Mouse (Mus musculus) testis, adult 2 months (tissue): ENCODE results near the gene Cxcl14. TPM values are rescaled to one million over a fixed set of nuclear protein-coding genes. Genes with fewer than 3 reads are reported as not detected.
A peak's percentile ranks its signal among the peaks of the same experiment; 100 is the strongest.

Source experiments
- H3K27ac ChIP-seq: fragments of 200-500 bp; 2 replicates; pipeline ENCODE4 v1.5.1; 2012; ENCODE audit warnings: low read depth, low read length; ENCODE audit not compliant: control insufficient read depth, insufficient read depth
- H3K27me3 ChIP-seq: fragments of 200-500 bp; 2 replicates; pipeline ENCODE4 v1.6.1; 2012; ENCODE audit warnings: mild to moderate bottlenecking, low read length, moderate library complexity; ENCODE audit not compliant: control insufficient read depth, insufficient read depth
- H3K36me3 ChIP-seq: fragments of 200-500 bp; 2 replicates; pipeline ENCODE4 v1.6.1; 2012; ENCODE audit warnings: mild to moderate bottlenecking, low read length; ENCODE audit not compliant: control insufficient read depth, insufficient read depth
- H3K4me1 ChIP-seq: fragments of 200-500 bp; 2 replicates; pipeline ENCODE4 v1.6.1; 2012; ENCODE audit warnings: low read length; ENCODE audit not compliant: control insufficient read depth, insufficient read depth
- H3K4me3 ChIP-seq: fragments of 200-500 bp; 2 replicates; pipeline ENCODE4 v1.5.1; 2012; ENCODE audit warnings: low read depth, mild to moderate bottlenecking, low read length, moderate library complexity, mixed read lengths; ENCODE audit not compliant: control insufficient read depth
- CTCF ChIP-seq: fragments of 200-500 bp; IDR thresholded peaks from 2 replicates; pipeline ENCODE4 v1.5.1; 2012; ENCODE audit warnings: low read depth, mild to moderate bottlenecking, inconsistent platforms, low read length, moderate library complexity; ENCODE audit not compliant: control insufficient read depth, insufficient read depth, insufficient replicate concordance
- POLR2A ChIP-seq: fragments of 200-500 bp; IDR thresholded peaks from 2 replicates; pipeline ENCODE4 v1.6.1; 2012; ENCODE audit warnings: low read depth, mild to moderate bottlenecking, inconsistent platforms, low read length, moderate library complexity; ENCODE audit not compliant: control insufficient read depth
- polyA plus RNA-seq: library from polyadenylated mRNA; depleted of rRNA; stranded (reverse); fragments of >200 nt; gene quantifications from 2 replicates; pipeline ENCODE4 v1.2.3, GENCODE M21; 2012

The Cxcl14 gene
- polyA plus RNA-seq, 1 experiment: 1.3 TPM

DNA sequence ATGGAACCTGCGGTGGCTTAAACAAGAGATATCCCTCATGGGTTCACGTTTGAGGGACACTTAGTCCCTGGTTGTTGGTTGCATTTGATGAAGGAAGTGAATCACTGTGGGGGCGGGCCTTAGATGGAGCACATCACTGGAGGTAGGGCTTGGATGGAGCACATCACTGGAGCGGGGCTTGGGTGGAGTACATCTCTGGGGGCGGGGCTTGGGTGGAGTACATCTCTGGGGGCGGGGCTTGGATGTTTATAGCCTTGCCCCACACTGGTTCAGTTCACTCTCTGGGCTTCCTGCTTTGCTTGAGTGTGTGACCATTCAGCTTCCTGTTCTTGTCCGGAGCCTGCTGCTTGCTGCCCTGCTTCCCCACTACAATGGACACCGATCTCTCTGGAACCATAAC lies 37.9 kb upstream of the Cxcl14 start:
- Histone ChIP-seq H3K36me3 (no peaks in the 10 kb centered on the region), H3K27me3 (no peaks in the 10 kb centered on the region), H3K4me3 (no peak overlapping the region), H3K27ac (no peak overlapping the region), H3K4me1 (no peaks in the 10 kb centered on the region)
- no peak for TF ChIP-seq POLR2A
- no peak for TF ChIP-seq CTCF

DNA sequence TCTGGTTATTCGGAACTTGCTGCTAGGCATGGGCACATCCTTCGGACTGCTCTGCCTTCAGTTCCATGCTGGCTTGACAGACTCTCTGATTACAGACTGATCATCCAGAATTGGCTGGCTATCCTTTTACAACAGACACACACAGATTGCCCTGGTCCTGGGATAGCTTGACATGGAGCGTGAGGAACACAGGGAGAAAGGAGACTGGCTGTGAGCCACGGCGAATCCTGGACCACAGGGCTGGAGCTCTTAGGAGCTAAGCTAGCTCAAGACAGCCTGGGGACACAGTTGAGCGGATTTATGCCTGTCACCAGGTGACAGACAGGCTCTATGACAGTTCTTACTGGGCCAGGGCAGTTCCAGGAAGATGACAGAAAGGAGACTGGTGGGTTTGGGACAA lies 36.0 kb upstream of the Cxcl14 start:
- TF ChIP-seq CTCF: no peak
- no peak for TF ChIP-seq POLR2A
- Histone ChIP-seq H3K4me1 (no peaks in the 10 kb centered on the region), H3K27ac (no peak overlapping the region)

DNA sequence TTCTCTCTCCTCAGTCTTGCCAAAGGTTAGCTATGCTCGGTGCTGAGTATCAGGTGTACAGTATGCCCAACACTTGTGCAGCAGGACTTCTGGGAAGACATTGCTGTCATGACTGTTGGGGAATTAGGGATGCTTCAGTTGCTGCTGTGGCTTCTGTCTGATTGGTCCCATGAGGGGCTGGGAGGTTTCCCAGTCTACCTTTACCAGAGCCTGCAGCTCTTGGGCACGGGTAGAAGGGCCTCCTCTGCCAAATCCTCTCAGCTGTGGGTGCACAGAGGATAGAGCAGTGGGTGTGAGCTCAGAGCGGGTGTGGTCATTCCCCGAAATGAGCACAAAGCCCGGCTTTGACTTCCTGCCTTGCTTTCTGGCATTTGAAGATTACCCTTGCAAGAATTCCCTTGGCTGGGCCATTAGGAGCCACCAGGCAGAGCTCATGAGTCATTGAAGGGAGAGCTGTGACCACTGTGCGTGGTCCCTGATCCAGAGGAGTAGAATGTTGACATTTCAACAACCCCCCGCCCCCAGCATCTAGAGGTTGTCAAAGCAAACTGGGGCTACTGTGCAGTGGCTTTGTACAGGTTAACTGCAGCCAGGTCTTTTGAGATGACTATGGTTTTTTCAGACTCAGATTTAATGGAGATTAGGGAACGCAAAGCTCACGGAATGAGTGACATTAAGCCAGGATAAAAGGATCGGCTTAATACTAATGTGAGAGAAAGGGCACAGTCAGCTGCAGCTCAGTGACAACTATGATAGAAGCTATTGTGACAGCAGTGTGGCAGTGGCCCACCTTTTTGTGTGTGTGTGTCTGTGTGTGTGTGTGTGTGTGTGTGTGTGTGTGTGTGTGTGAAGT lies 34.5 kb upstream of the Cxcl14 start:
- TF ChIP-seq CTCF (no peak), POLR2A (no peak)

More for the DNA sequence above, 36.0 kb upstream of the Cxcl14 start:
- no peaks in the 10 kb centered on the region for H3K27me3 ChIP-seq
- no peak overlapping the region for H3K4me3 ChIP-seq
- H3K36me3 ChIP-seq: no peaks in the 10 kb centered on the region

DNA sequence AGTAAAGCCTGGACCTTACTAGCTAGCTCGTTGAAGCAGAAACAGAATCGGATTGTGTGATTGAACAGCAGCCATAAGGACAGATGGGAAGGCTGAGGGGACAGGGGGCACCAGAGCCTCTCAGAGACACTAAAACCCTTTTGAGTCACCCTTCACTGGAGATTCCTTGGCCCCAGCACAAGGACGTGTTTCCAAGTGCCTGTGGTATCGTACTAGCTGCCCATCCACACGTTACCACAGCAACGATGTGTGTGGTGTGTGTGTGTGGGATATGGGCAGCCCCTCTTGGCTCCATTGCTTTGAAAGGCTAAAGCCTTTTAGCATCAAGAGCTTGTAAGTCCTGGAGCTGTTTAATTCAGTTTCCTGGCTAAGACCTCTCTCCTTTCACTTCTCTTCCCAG lies 33.4 kb upstream of the Cxcl14 start:
- Histone ChIP-seq H3K4me1 (no peaks in the 10 kb centered on the region), H3K36me3 (no peaks in the 10 kb centered on the region), H3K4me3 (no peak overlapping the region), H3K27ac (no peak overlapping the region), H3K27me3 (no peaks in the 10 kb centered on the region)
- TF ChIP-seq CTCF (no peak), POLR2A (no peak)

More for the DNA sequence above, 34.5 kb upstream of the Cxcl14 start:
- no peak overlapping the region for H3K4me3 ChIP-seq
- H3K36me3 ChIP-seq: no peaks in the 10 kb centered on the region
- no peaks in the 10 kb centered on the region for H3K4me1 ChIP-seq
- H3K27me3 ChIP-seq: no peaks in the 10 kb centered on the region
- no peak overlapping the region for H3K27ac ChIP-seq

DNA sequence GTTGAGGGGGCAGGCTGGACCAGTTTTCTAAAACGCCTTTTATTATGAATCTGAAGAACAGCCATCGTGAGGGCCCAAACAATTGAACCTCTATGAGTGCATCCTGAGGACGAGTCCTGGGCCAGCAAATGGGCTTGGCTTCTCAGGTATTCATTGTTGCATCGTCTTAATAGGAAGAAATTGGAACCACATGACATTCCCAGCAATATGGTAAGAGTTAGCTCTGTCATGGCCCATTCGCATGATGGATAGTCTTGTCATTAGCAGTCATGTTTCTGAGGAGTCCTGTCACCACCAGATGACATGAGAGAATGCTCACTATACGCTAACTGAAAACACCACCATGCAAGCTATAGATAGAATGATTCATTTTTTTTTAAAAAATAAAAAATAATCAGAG lies 32.8 kb upstream of the Cxcl14 start:
- Histone ChIP-seq H3K27ac (no peak overlapping the region), H3K4me3 (no peak overlapping the region), H3K27me3 (no peaks in the 10 kb centered on the region), H3K36me3 (no peaks in the 10 kb centered on the region), H3K4me1 (no peaks in the 10 kb centered on the region)
- TF ChIP-seq POLR2A: no peak
- TF ChIP-seq CTCF: no peak

DNA sequence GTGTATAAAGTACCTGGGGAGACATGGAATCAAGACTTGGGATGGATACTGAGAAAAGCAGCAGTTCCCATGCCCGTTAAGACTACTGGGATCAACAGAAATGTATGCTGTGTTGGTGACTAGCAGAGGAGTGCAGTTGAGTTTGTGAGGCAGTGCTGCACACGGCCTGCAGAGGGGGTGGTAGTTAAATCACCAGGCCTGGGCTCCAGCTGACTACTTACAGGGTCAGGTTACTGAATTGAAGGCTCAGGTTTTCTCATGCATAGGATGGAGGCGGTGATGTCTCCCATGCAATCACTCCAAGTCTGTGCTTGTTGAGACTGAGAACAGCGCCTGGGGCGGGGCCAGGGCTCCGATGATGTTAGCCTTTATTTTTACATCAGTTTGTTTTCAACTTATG lies 31.4 kb upstream of the Cxcl14 start:
- Histone ChIP-seq H3K36me3 (no peaks in the 10 kb centered on the region), H3K4me1 (no peaks in the 10 kb centered on the region), H3K4me3 (no peak overlapping the region), H3K27me3 (no peaks in the 10 kb centered on the region), H3K27ac (no peak overlapping the region)
- TF ChIP-seq POLR2A: no peak
- TF ChIP-seq CTCF: peak; percentile 27; the same call in 1 of the 2 replicates

DNA sequence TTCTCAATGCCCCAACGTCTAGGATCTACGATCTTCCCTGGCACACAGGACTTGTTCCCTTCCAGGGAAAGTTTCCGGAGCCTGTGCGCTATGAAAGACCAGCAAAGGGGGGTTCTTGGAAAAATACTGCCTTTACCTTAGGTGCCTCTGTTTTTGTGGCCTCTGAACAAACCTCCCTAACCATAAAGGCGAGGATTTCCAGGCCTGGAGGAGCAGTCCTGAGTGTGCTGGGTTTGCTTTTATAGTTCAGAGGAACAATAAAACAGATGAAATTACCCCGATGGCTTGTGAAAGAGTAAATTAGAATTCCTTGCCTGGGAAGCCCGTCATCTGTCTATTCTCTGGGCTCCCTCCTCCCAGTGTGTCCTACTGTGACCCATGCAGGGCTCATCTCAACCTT lies 25.3 kb upstream of the Cxcl14 start:
- Histone ChIP-seq H3K27ac (no peak overlapping the region), H3K4me1 (no peaks in the 10 kb centered on the region), H3K4me3 (no peak overlapping the region), H3K27me3 (no peaks in the 10 kb centered on the region), H3K36me3 (no peaks in the 10 kb centered on the region)
- TF ChIP-seq CTCF (no peak), POLR2A (no peak)

DNA sequence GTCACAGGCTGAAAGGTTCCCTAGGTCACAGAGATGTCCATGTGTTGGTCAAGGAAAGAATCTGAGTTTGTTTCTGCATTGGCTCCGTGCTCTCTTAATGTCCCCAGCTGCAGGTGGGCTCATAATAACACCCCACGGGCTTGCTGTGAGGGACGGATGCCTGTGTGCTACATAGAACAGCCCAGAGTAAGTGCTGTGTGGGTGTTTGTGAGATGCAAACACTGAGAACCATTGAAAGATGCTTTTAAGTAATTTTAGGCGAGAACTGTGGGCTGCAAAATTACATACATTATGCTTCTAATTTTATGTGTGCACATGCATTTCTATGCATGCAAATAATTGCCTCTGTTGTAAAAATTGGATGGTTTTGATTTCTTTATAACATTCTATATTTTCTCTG lies 20.6 kb upstream of the Cxcl14 start:
- Histone ChIP-seq H3K27me3 (no peaks in the 10 kb centered on the region), H3K36me3 (no peaks in the 10 kb centered on the region), H3K4me3 (no peak overlapping the region), H3K4me1 (peaks cover 3% of the 10 kb centered on the region), H3K27ac (no peak overlapping the region)
- no peak for TF ChIP-seq POLR2A
